Mouse (Mus musculus): ENCODE measurements around the gene Cdc45. TPM values are rescaled to one million over a fixed set of nuclear protein-coding genes. Genes with fewer than 3 reads are reported as not detected.
"Not testable (repeated sequence)": the region's sequence is repeated elsewhere in the genome, so short reads cannot be mapped to it uniquely, and the experiment has no call there.

Cdc45 gene
- polyA plus RNA-seq (2015; fragmentation: Nextera tagmentation; extraction: Ambion mirVana) = 4.8 and 6.0 TPM in 2 replicates

DNA sequence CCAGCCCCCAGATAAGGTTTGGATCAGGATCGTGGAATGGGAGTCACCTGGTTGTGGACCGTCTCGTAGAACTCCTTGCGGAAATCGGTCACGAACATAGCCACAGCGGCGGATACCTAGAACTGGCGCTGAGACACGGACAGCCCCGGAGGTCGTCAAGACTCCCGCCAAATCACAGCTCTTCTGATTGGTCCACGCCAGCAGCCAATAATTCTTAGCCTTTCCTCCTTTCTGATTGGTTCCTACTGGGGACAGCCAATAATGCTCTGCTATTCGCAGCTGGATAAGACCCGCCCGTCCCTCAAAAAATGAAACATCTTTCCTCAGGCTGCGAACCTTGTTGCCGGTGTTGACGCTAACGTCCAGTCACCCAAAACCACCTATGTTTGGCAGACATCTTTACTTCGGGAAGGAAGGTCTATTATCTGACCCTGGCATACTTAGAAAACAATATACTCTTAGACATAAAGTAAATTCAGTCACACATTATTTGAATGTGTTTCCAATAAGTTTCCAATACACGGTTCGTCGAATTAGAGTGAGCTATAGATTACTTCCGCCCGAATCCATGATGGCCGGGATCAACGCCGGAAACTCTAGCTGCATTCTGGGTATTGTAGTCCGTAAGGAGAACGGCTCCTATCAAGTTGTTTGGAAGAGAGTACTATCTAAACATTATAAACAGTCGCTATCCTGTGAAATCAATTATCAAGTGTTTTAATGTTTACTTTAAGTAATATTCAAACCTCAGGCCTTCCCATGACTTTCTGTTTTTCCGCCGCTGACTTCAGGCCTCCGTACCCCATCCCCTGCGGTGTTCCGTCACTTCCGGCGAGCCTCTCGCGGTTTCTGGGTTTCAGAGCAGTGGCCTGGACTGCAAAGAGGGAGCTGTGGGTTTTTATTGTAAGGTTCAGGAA lies at the start of gene Cdc45, which contains the start of gene Ufd1:
TSS of gene Cdc45 (minus strand) at position 520 of the 917 bp plus-strand sequence.
TSS of gene Ufd1 (plus strand) at position 312 of the 917 bp plus-strand sequence.
- peak within 1 kb of the TSS; percentile 62 for H3K4me2 ChIP-seq (replicated peaks; ENCODE audit: low read depth, low read length)
- peaks cover 16% of the 10 kb centered on the region; the same call in 1 of the 2 replicates for H3K36me3 ChIP-seq (ENCODE audit: insufficient read depth, low read length)
- H3K27ac ChIP-seq (ENCODE audit: low read length) = peak within 1 kb of the TSS; percentile 89
- no peaks in the 10 kb centered on the region for H3K9me3 ChIP-seq (ENCODE audit: low read length)
- H3K4me1 ChIP-seq (ENCODE audit: insufficient read depth, low read depth, low read length) = peaks cover 3% of the 10 kb centered on the region; the same call in 1 of the 2 replicates
- TF ChIP-seq EP300 (IDR thresholded peaks at IDR 0.05) = peak; percentile 91
- no peak for TF ChIP-seq CTCF (IDR thresholded peaks at IDR 0.05)
- under 1% methylated on average over 42 of the region's 42 CpGs for WGBS
- no peaks in the 10 kb centered on the region for H3K27me3 ChIP-seq (replicated peaks; ENCODE audit: insufficient read depth, low read length)
- ATAC-seq (peak; percentile 96), DNase-seq (ENCODE audit: low spot score) (peak; percentile 99)
- peak within 1 kb of the TSS; percentile 84 for H3K4me3 ChIP-seq (ENCODE audit: low read depth, low read length)
- H3K9ac ChIP-seq (replicated peaks; ENCODE audit: low read depth) = peak within 1 kb of the TSS; percentile 93

DNA sequence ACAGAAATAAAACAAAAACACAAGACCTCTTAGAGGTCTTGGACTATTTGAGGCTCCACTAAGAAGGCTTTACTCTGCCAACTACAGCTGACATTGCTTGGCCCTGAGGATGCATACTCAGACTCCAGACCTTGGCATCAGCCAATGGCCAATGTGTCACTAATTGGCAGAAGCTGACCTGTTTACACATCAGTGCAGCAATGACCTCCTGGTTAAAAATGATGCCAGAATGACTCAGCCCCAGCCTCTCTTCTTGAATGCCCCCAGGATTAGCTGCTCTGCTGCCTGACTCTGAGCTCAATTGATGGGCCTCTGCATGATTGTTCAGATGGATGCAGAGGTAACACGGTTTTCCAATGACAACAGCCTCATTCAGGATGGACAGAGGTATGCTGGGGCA lies 48.4 kb upstream of the Cdc45 start:
- H3K36me3 ChIP-seq (ENCODE audit: insufficient read depth, low read length) = no peaks in the 10 kb centered on the region
- ATAC-seq (no peak), DNase-seq (ENCODE audit: low spot score) (no peak)
- no peak overlapping the region for H3K9ac ChIP-seq (replicated peaks; ENCODE audit: low read depth)
- TF ChIP-seq CTCF (IDR thresholded peaks at IDR 0.05) (no peak), EP300 (IDR thresholded peaks at IDR 0.05) (no peak)
- no peak overlapping the region for H3K27ac ChIP-seq (ENCODE audit: low read length)
- 70% methylated on average over 1 of the region's 1 CpGs for WGBS
- no peaks in the 10 kb centered on the region for H3K27me3 ChIP-seq (replicated peaks; ENCODE audit: insufficient read depth, low read length)
- H3K4me2 ChIP-seq (replicated peaks; ENCODE audit: low read depth, low read length) = no peak overlapping the region
- no peaks in the 10 kb centered on the region for H3K9me3 ChIP-seq (ENCODE audit: low read length)
- H3K4me1 ChIP-seq (ENCODE audit: insufficient read depth, low read depth, low read length) = no peaks in the 10 kb centered on the region
- no peak overlapping the region for H3K4me3 ChIP-seq (ENCODE audit: low read depth, low read length)

- peak; percentile 21; the same call in 1 of the 2 replicates for ATAC-seq
- TF ChIP-seq EP300 (IDR thresholded peaks at IDR 0.05) (no peak), CTCF (IDR thresholded peaks at IDR 0.05) (peak; percentile 69)
- H3K4me2 ChIP-seq (replicated peaks; ENCODE audit: low read depth, low read length) = no peak overlapping the region
- H3K9ac ChIP-seq (replicated peaks; ENCODE audit: low read depth) = no peak overlapping the region
- no peaks in the 10 kb centered on the region for H3K4me1 ChIP-seq (ENCODE audit: insufficient read depth, low read depth, low read length)
- no peak overlapping the region for H3K4me3 ChIP-seq (ENCODE audit: low read depth, low read length)
- no peaks in the 10 kb centered on the region for H3K9me3 ChIP-seq (ENCODE audit: low read length)
- H3K27me3 ChIP-seq (replicated peaks; ENCODE audit: insufficient read depth, low read length) = no peaks in the 10 kb centered on the region
- no peak overlapping the region for H3K27ac ChIP-seq (ENCODE audit: low read length)
- H3K36me3 ChIP-seq (ENCODE audit: insufficient read depth, low read length) = no peaks in the 10 kb centered on the region
- peak; percentile 75 for DNase-seq (ENCODE audit: low spot score)
These were observed 46.8 kb upstream of the Cdc45 start for GRCm38 (mm10) chr16:18858551-18858950.

DNA sequence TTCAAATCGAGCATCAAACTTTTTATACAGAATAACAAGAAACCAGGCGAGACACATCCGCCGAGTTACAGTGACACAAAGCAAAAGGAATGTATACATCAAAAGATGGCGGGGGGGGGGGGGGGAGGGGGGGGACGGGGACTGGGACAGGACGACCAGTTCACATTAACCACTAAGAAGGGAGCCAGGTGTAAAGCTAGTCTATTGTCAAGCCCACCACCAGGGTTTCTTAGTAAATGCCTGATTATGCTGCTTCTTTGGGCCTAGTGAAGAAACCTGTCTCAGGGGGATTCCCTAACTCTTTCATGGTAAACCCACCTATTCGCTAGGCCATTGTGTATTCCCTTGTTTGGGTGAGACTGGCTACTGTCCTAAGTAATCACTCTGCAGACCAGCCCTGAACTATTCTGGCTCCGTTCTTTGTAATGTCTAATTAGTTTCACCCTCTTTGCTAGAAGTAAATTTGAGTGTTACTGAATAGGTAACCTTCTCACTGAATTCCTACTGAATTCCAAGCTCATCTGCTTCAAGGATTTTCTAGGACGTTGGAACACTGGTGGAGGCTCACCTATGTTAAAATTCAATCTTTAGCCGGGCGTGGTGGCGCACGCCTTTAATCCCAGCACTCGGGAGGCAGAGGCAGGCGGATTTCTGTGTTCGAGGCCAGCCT lies 37.9 kb upstream of the Cdc45 start:
- H3K9me3 ChIP-seq (ENCODE audit: low read length); ATAC-seq; H3K27ac ChIP-seq (ENCODE audit: low read length); H3K36me3 ChIP-seq (ENCODE audit: insufficient read depth, low read length); H3K4me3 ChIP-seq (ENCODE audit: low read depth, low read length); H3K27me3 ChIP-seq (replicated peaks; ENCODE audit: insufficient read depth, low read length); DNase-seq (ENCODE audit: low spot score); H3K4me2 ChIP-seq (replicated peaks; ENCODE audit: low read depth, low read length); H3K9ac ChIP-seq (replicated peaks; ENCODE audit: low read depth); H3K4me1 ChIP-seq (ENCODE audit: insufficient read depth, low read depth, low read length): not testable (repeated sequence)
- 89% methylated on average over 14 of the region's 17 CpGs for WGBS

GRCm38 (mm10) chr16:18846301-18846820 lies 34.6 kb upstream of the Cdc45 start:
- no peak for TF ChIP-seq CTCF (IDR thresholded peaks at IDR 0.05)
- no peak for TF ChIP-seq EP300 (IDR thresholded peaks at IDR 0.05)
- no peak overlapping the region for H3K27ac ChIP-seq (ENCODE audit: low read length)
- no peak overlapping the region for H3K9ac ChIP-seq (replicated peaks; ENCODE audit: low read depth)
- no peaks in the 10 kb centered on the region for H3K4me1 ChIP-seq (ENCODE audit: insufficient read depth, low read depth, low read length)
- no peaks in the 10 kb centered on the region for H3K27me3 ChIP-seq (replicated peaks; ENCODE audit: insufficient read depth, low read length)
- H3K9me3 ChIP-seq (ENCODE audit: low read length) = no peaks in the 10 kb centered on the region
- H3K36me3 ChIP-seq (ENCODE audit: insufficient read depth, low read length) = no peaks in the 10 kb centered on the region
- 84% methylated on average over 15 of the region's 15 CpGs for WGBS
- H3K4me2 ChIP-seq (replicated peaks; ENCODE audit: low read depth, low read length) = no peak overlapping the region
- no peak overlapping the region for H3K4me3 ChIP-seq (ENCODE audit: low read depth, low read length)
- ATAC-seq = no peak
- DNase-seq (ENCODE audit: low spot score) = no peak

DNA sequence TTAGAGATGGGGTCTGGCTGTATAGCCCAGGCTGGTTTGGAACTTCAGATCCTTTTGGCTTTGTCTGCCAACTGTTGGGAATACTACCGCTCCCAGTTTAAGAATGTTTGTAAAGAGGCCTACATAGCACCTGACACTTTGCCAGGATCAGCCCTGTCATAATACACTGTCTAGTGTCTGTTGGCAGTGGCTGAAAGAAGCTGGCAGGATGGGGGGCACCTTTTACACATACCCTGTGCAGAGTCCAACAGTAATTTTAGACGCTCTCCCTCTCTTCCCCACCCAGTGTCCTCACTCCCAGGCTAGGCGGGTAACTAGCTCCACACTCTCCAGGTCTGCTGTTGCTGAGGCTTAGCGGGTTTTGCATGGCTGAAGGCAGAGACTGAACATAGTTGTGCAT lies 26.6 kb upstream of the Cdc45 start:
- no peak for TF ChIP-seq EP300 (IDR thresholded peaks at IDR 0.05)
- no peak for TF ChIP-seq CTCF (IDR thresholded peaks at IDR 0.05)
- no peaks in the 10 kb centered on the region for H3K4me1 ChIP-seq (ENCODE audit: insufficient read depth, low read depth, low read length)
- H3K27me3 ChIP-seq (replicated peaks; ENCODE audit: insufficient read depth, low read length) = no peaks in the 10 kb centered on the region
- H3K27ac ChIP-seq (ENCODE audit: low read length) = no peak overlapping the region
- ATAC-seq (no peak), DNase-seq (ENCODE audit: low spot score) (no peak)
- no peaks in the 10 kb centered on the region for H3K9me3 ChIP-seq (ENCODE audit: low read length)
- no peak overlapping the region for H3K4me3 ChIP-seq (ENCODE audit: low read depth, low read length)
- no peak overlapping the region for H3K4me2 ChIP-seq (replicated peaks; ENCODE audit: low read depth, low read length)
- 91% methylated on average over 4 of the region's 4 CpGs for WGBS
- no peaks in the 10 kb centered on the region; the same call in 1 of the 2 replicates for H3K36me3 ChIP-seq (ENCODE audit: insufficient read depth, low read length)
- no peak overlapping the region for H3K9ac ChIP-seq (replicated peaks; ENCODE audit: low read depth)
